Mouse (Mus musculus): Measurements from ENCODE around the gene Tmem242.

Tmem242 gene

GRCm38 (mm10) chr17:5377151-5377929 is 62.7 kb downstream of the Tmem242 start:
- DNase-seq (ENCODE audit: low read depth, low spot score), result no peak

- no peak for DNase-seq (ENCODE audit: low read depth, low spot score)
These were observed 67.1 kb downstream of the Tmem242 start for GRCm38 (mm10) chr17:5372951-5373350.

GRCm38 (mm10) chr17:5371521-5371920 is 68.5 kb downstream of the Tmem242 start:
- DNase-seq (ENCODE audit: low read depth, low spot score), result no peak

GRCm38 (mm10) chr17:5371032-5371431 is 69.0 kb downstream of the Tmem242 start:
- no peak for DNase-seq (ENCODE audit: low read depth, low spot score)

GRCm38 (mm10) chr17:5365992-5366398 is 74.1 kb downstream of the Tmem242 start:
- no peak for DNase-seq (ENCODE audit: low read depth, low spot score)
